Mouse (Mus musculus): ENCODE results near the gene Ccsap. TPM values are rescaled to one million over a fixed set of nuclear protein-coding genes. Genes with fewer than 3 reads are reported as not detected.

The Ccsap gene
- polyA plus RNA-seq, 1 experiment = 6.6 TPM

DNA sequence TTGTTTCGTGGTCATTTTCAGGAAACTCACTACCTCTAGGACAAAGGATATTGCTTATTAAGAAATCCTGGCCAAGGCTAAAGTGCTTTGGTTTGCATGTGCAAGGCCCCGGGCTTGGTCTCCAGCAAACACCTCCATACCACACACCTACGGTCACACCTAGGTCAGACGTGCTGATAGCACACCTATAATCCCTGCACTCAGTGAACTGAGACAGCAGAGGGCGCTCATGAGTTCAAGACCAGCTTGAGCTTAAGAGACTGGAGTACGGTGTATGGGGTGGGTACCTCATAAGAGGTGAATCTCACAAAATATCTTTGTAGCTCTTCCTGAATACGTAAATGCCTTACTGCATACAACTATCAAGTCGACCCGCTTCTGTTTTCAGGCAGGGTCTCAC lies 24.6 kb downstream of the Ccsap start:
- DNase-seq (ENCODE audit: low read depth) = peak; percentile 71
- TF ChIP-seq CTCF (IDR thresholded peaks at IDR 0.05; ENCODE audit: borderline replicate concordance, extremely low read depth, insufficient read depth, insufficient read length) (peak; percentile 76; the same call in 1 of the 2 replicates), POLR2A (IDR thresholded peaks at IDR 0.05; ENCODE audit: borderline replicate concordance, extremely low read depth, insufficient read depth, insufficient read length, poor library complexity, severe bottlenecking) (no peak)

DNA sequence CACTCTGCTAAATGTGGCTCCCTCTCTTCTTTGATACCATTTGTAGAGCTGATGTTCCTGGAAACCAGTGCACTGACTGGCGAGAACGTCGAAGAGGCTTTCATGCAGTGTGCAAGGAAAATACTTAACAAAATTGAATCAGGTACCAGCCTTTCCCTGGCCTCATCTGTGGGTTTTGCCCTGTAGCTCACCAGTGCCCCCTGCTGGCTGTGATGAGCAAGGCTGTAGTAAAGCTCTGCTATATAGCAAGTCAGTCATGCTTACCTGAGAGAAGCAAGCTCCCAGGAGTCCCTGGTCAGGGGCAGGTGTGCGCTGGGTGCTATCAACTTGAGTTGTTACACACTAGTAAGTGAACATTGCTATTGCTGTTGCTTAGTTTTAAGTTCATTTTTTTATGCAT lies 27.3 kb downstream of the Ccsap start:
- TF ChIP-seq CTCF (IDR thresholded peaks at IDR 0.05; ENCODE audit: borderline replicate concordance, extremely low read depth, insufficient read depth, insufficient read length) (peak; percentile 58; the same call in 1 of the 2 replicates), POLR2A (IDR thresholded peaks at IDR 0.05; ENCODE audit: borderline replicate concordance, extremely low read depth, insufficient read depth, insufficient read length, poor library complexity, severe bottlenecking) (no peak)
- no peak for DNase-seq (ENCODE audit: low read depth)

DNA sequence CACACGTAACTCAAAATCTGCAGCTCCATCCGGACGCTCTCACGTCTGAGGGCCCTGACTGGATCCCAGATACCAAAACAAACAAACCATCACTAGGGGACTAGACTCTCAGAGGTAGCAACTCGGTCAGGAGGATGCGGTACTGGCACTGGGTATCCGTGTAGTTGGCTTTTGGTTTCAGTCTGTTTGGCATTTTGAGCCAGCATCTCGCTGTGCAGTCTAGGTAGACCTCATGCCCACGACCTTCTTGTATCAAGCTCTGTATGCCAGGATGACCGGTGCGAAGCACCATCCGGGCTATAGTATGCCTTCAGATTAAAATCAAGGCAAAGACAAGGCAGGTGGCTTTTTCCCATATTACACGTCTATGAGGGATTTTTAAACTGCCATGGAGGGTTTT lies 32.5 kb downstream of the Ccsap start:
- no peak for TF ChIP-seq POLR2A (IDR thresholded peaks at IDR 0.05; ENCODE audit: borderline replicate concordance, extremely low read depth, insufficient read depth, insufficient read length, poor library complexity, severe bottlenecking)
- TF ChIP-seq CTCF (IDR thresholded peaks at IDR 0.05; ENCODE audit: borderline replicate concordance, extremely low read depth, insufficient read depth, insufficient read length) = no peak
- DNase-seq (ENCODE audit: low read depth) = no peak

DNA sequence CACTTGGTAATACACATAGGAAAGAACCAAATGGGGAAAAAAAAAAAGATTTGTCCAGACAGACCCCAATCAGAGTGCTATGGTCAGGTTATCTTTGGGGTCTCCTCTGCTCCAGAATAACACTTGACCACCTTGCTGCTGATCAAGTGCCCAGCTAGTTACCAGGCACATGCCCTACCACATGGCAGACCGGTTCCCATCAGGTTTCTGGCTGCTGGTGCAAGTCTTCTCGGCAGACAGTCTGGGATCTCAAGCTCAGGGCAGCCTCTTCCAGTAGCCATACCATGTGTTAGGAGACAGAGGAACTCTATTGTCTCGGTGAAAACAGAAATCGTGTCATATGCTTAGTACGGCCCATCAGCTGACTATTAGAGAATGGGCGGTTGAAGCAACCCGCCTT lies 33.3 kb downstream of the Ccsap start:
- DNase-seq (ENCODE audit: low read depth) = no peak
- TF ChIP-seq POLR2A (IDR thresholded peaks at IDR 0.05; ENCODE audit: borderline replicate concordance, extremely low read depth, insufficient read depth, insufficient read length, poor library complexity, severe bottlenecking) = no peak
- no peak for TF ChIP-seq CTCF (IDR thresholded peaks at IDR 0.05; ENCODE audit: borderline replicate concordance, extremely low read depth, insufficient read depth, insufficient read length)

DNA sequence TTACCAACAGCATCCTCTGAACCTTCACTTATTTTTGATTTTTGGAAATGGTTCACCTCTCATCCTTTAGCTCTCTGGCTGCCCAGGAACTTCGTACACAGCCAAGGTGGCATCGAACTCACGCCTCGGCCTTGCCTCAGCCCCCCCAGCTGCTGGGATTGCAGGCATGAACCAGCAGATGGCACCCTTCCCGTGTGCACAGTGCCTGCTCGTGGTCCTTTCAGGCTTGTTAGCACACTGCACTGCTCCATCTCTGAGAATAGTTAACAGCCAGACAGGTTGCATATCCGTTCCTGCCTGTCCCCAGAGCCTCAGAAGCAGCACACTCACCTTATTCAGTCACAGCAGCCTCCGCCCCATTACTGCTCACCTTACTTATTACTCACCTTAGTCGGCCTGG lies 34.0 kb downstream of the Ccsap start:
- DNase-seq (ENCODE audit: low read depth) = peak; percentile 45
- peak; percentile 69 for TF ChIP-seq CTCF (IDR thresholded peaks at IDR 0.05; ENCODE audit: borderline replicate concordance, extremely low read depth, insufficient read depth, insufficient read length)
- TF ChIP-seq POLR2A (IDR thresholded peaks at IDR 0.05; ENCODE audit: borderline replicate concordance, extremely low read depth, insufficient read depth, insufficient read length, poor library complexity, severe bottlenecking) = no peak

DNA sequence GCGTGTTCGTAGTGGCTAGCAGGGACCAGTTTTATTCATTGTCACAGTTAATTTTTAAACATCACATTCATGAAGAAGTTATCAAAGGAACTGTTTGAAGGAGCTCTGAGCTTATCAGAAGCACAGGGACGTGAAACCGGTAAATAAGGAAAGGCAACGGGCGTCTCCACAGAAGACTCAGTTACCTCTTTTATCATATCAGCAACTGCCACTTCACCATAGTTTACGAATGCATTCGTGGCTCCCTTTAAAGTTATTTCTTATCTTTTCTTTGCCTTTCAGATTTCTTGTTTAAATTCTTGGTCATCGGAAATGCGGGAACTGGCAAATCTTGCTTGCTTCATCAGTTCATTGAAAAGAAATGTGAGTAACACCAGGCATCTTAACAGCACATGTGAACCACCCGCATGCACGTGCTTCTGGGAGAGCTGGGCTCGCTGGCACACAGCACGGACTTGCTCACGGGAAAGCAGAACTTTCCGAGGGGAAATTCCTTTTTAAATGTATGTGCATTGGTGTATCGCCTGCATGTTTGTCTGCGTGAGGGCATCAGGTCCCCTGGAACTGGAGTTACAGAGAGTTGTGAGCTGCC lies 36.4 kb downstream of the Ccsap start:
- no peak for DNase-seq (ENCODE audit: low read depth)
- no peak for TF ChIP-seq CTCF (IDR thresholded peaks at IDR 0.05; ENCODE audit: borderline replicate concordance, extremely low read depth, insufficient read depth, insufficient read length)
- no peak for TF ChIP-seq POLR2A (IDR thresholded peaks at IDR 0.05; ENCODE audit: borderline replicate concordance, extremely low read depth, insufficient read depth, insufficient read length, poor library complexity, severe bottlenecking)

DNA sequence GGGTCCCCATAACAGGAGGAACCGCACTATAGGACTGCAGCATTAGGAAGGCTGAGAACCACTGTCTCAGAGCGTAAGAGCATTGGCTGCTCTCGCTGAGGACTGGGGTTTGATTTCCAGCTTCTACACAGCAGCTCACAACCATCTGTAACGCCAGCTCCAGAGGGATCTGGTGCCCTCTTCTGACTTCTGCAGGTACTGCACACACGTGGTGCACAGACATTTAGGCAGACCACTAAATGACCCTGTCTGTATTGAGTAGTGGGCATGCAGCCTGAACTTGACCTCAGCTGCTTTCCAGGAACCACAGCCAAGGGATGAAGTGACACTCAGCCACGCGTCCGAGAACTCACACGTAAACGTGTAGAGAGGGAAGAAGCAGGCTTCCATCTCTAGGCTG lies 36.9 kb downstream of the Ccsap start:
- DNase-seq (ENCODE audit: low read depth) = no peak
- TF ChIP-seq POLR2A (IDR thresholded peaks at IDR 0.05; ENCODE audit: borderline replicate concordance, extremely low read depth, insufficient read depth, insufficient read length, poor library complexity, severe bottlenecking) (no peak), CTCF (IDR thresholded peaks at IDR 0.05; ENCODE audit: borderline replicate concordance, extremely low read depth, insufficient read depth, insufficient read length) (peak; percentile 25; the same call in 1 of the 2 replicates)

DNA sequence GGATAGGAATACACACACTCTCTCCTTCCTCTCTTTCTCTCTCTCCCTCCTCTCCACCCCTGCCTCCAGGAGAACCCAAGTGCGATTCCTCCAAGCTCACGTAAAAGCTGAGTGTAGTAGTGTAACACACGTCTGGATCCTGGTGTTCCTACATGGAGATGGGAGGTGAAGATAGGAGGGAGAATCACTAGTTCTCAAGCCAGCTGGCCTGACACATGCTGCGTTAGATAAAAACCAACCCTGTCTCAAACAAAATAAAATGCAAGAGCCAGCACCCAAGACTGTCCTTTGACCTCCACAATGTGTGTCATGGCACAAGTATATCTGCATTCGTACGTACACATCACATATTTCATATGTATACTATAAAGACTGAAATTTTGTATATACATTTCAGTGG lies 39.2 kb downstream of the Ccsap start:
- DNase-seq (ENCODE audit: low read depth) = no peak
- TF ChIP-seq POLR2A (IDR thresholded peaks at IDR 0.05; ENCODE audit: borderline replicate concordance, extremely low read depth, insufficient read depth, insufficient read length, poor library complexity, severe bottlenecking) = no peak
- TF ChIP-seq CTCF (IDR thresholded peaks at IDR 0.05; ENCODE audit: borderline replicate concordance, extremely low read depth, insufficient read depth, insufficient read length) = no peak

DNA sequence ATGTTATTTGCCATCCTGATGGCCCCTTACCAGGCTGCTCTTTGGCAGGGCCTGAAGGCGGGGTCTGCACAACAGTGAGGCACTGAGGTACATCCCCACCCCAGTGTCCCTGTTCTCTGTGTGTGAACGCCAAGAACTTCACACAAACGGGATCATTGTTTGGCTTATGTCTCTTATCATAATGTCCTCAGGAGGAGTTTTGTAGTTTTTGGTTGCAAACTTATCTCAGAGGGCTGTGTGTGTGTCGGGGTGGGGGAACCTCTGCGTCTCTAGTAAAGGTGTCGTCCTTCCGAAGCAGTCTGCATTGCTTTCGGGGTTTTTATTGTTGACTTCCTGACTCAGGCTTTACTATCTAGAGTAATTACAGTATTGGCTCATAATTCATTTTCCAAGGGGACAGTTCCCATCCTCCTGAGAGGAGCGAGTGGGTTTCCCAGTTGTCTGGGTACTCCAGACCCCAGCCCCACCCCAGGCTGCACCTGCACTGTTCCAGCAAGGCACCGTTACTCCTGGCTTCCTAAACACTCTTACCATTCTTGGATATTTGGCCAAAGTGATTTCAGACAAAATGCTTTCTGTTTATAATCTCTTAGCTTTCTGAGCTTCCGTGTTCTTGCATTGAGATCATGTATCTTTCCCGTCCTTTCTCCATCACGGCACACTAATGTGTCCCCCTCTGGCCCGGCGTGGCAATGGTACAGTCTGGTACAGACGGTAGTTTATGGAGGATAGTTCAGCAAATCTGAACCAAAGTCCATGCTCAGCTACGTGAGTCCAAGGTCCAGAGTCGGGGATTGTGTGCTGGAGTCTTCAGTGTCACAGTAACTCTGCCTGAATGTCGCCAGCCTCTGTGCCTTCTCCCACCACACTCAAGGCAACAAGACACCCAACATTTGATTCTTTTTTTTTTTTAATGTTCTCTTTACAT lies 40.1 kb downstream of the Ccsap start:
- no peak for DNase-seq (ENCODE audit: low read depth)
- TF ChIP-seq CTCF (IDR thresholded peaks at IDR 0.05; ENCODE audit: borderline replicate concordance, extremely low read depth, insufficient read depth, insufficient read length) (no peak), POLR2A (IDR thresholded peaks at IDR 0.05; ENCODE audit: borderline replicate concordance, extremely low read depth, insufficient read depth, insufficient read length, poor library complexity, severe bottlenecking) (no peak)

DNA sequence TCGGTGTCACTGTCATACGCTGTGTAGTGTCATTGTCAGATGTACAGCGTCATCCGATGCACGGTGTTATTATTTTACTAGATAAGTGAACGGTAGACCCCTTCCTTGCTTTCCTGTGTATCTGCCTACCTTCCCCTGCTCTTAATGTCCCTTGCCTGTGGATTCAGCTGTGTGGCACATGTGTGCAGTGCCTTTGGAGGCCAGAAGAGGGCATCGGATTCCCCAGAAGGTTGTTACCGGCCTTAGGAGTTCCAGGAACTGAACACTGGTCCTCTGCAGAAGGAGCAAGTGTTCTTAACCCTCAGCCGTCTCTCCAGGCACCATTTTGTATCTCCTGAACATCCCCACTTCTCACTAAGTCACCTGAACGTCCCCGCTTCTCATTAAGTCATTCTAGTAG lies 42.3 kb downstream of the Ccsap start:
- TF ChIP-seq CTCF (IDR thresholded peaks at IDR 0.05; ENCODE audit: borderline replicate concordance, extremely low read depth, insufficient read depth, insufficient read length) (peak; percentile 23; the same call in 1 of the 2 replicates), POLR2A (IDR thresholded peaks at IDR 0.05; ENCODE audit: borderline replicate concordance, extremely low read depth, insufficient read depth, insufficient read length, poor library complexity, severe bottlenecking) (no peak)
- DNase-seq (ENCODE audit: low read depth) = no peak

DNA sequence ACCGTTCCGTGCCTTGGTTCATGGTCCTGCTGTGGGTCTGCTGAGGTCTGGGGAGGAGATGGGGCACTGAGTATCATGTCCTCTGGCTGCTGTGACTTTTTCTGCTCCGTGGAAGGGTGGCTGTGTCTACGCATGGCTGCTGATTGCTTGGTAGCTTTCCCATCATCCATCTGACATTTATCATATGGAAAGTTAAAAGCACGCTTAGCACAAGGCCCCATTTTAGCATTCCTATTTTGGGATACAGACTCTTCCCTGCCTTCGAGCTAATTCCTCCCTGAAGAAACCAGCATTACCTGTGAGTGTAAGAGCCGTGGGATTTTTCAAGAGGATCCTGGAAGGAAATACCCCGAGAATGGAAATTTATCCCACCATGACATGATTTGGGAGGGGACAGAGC lies 43.1 kb downstream of the Ccsap start:
- no peak for DNase-seq (ENCODE audit: low read depth)
- TF ChIP-seq CTCF (IDR thresholded peaks at IDR 0.05; ENCODE audit: borderline replicate concordance, extremely low read depth, insufficient read depth, insufficient read length) = no peak
- TF ChIP-seq POLR2A (IDR thresholded peaks at IDR 0.05; ENCODE audit: borderline replicate concordance, extremely low read depth, insufficient read depth, insufficient read length, poor library complexity, severe bottlenecking) = no peak
